Mouse (Mus musculus): ENCODE measurements around the gene Nek9. TPM values are rescaled to one million over a fixed set of nuclear protein-coding genes. Genes with fewer than 3 reads are reported as not detected.
"Not testable (repeated sequence)": the region's sequence is repeated elsewhere in the genome, so short reads cannot be mapped to it uniquely, and the experiment has no call there.

Nek9 gene
- polyA plus RNA-seq, 1 experiment = 32.1 TPM

DNA sequence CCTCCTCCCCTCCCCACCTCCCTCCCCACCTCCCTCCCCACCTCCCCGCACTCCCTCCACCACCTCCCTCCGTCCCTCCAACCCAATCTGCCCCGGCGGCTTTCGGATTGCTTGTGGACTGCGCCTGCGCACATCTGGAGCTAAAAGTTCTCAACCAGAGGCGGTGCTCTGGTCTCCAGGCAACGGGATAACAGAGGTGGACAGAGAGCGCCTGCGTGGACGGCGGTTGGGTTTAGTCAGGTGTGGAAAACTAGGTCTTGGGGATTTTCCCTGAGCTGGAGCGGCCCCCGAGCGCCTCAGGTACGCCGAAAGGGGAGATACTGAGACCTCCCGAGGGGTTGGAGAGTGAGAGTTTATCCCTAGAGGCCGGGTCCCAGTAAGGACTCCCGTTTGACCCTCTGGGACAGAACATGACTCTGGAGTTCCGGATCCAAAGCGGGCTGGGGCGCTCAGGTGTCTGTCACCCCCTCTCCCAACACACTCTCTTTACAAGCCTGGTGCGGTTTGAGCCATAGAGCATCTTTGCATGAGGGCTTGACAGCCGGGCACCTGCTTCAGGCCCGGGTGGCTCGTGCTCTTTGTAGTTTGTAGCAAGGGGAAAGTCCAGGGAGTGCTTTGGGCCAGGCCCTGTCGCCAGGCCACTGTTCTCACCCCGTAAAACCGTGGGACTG lies 50.5 kb downstream of the Nek9 start, which contains the start of gene Zc2hc1c:
Zc2hc1c (plus strand) TSS at position 106 of the 671 bp plus-strand sequence.
- 0 out of 2 replicates have a peak, but pooled peaks cover 3% of the 10 kb centered on the region for H3K4me1 ChIP-seq (replicated peaks; ENCODE audit: control insufficient read depth, insufficient read depth, low read length)
- no peaks in the 10 kb centered on the region for H3K36me3 ChIP-seq (ENCODE audit: control insufficient read depth, insufficient read depth, low read length)
- no peaks in the 10 kb centered on the region; the same call in 1 of the 2 replicates for H3K27me3 ChIP-seq (ENCODE audit: control insufficient read depth, insufficient read depth, low read length)
- no peak within 1 kb of the TSS; the same call in 1 of the 2 replicates for H3K4me3 ChIP-seq (ENCODE audit: control insufficient read depth, insufficient read depth, low read length)
- TF ChIP-seq POLR2A (IDR thresholded peaks at IDR 0.05; ENCODE audit: control insufficient read depth, extremely low read depth, insufficient read depth, low read length, poor library complexity) (no peak), CTCF (IDR thresholded peaks at IDR 0.05; ENCODE audit: borderline replicate concordance, control insufficient read depth, extremely low read depth, insufficient read depth, low read length, poor library complexity) (no peak)
- no peak within 1 kb of the TSS for H3K27ac ChIP-seq (ENCODE audit: control insufficient read depth, insufficient read depth, low read length)
- DNase-seq = peak; percentile 30
- 13% methylated on average over 30 of the region's 31 CpGs for WGBS

DNA sequence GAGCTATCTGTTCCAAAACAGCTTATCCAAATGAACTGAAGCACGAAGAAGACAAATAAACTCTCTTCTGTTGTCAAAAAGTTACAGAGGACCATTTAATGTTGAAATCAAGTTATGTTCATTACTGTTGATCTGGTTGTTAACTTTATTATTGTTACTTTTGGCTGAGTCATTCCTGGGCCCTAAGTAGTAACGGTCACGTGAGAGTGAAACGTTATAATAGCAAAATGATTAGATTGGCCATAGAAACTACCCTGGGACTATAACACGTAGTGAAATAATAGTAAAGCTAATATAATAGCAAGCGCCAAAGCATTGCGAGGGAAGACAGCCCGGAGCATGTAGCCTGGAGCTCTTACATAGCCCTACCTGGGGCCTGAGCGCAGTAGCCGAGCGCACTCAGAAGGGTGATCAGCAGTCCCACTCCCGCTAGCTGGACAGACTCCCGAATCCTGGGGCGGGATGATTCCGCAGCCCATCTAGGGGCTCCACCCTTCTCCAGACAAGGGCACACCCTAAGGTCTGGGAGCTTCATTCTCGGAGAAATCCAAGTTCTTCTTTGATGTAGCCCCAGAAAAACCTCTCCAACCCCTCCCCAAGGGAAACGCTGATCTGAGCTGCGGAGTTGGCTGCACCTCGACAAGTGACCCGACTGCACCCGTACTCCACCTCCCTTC lies 51.2 kb downstream of the Nek9 start, which contains the start of gene Acyp1:
Acyp1 (minus strand) TSS at position 630 of the 677 bp plus-strand sequence.
- TF ChIP-seq POLR2A (IDR thresholded peaks at IDR 0.05; ENCODE audit: control insufficient read depth, extremely low read depth, insufficient read depth, low read length, poor library complexity) (no peak), CTCF (IDR thresholded peaks at IDR 0.05; ENCODE audit: borderline replicate concordance, control insufficient read depth, extremely low read depth, insufficient read depth, low read length, poor library complexity) (no peak)
- H3K4me1 ChIP-seq (replicated peaks; ENCODE audit: control insufficient read depth, insufficient read depth, low read length) = 0 out of 2 replicates have a peak, but pooled peaks cover 3% of the 10 kb centered on the region
- no peak within 1 kb of the TSS for H3K27ac ChIP-seq (ENCODE audit: control insufficient read depth, insufficient read depth, low read length)
- no peaks in the 10 kb centered on the region for H3K36me3 ChIP-seq (ENCODE audit: control insufficient read depth, insufficient read depth, low read length)
- H3K27me3 ChIP-seq (ENCODE audit: control insufficient read depth, insufficient read depth, low read length) = no peaks in the 10 kb centered on the region; the same call in 1 of the 2 replicates
- DNase-seq = no peak
- no peak within 1 kb of the TSS; the same call in 1 of the 2 replicates for H3K4me3 ChIP-seq (ENCODE audit: control insufficient read depth, insufficient read depth, low read length)
- 29% methylated on average over 21 of the region's 21 CpGs for WGBS

DNA sequence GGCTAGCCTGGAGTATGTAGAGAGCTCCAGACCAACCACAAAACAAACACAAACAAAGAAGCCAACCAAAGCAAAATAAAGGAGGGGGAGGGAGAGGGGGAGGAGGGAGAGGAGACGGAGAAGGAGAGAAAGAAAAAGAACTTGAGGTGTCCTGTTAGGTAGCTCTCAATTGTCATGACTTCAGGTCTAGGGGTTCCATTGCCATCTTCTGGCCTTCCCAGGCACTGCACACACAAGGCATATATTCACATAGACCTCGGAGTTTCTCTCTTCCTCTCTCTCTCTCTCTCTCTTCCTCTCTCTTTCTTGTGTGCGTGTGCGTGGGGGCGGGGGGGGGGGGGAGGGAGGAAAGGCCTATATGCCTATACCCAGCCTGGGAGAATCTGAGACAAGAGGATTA lies 52.2 kb downstream of the Nek9 start:
- TF ChIP-seq POLR2A (IDR thresholded peaks at IDR 0.05; ENCODE audit: control insufficient read depth, extremely low read depth, insufficient read depth, low read length, poor library complexity) = no peak
- no peak for TF ChIP-seq CTCF (IDR thresholded peaks at IDR 0.05; ENCODE audit: borderline replicate concordance, control insufficient read depth, extremely low read depth, insufficient read depth, low read length, poor library complexity)
- DNase-seq = peak; percentile 49
- Histone ChIP-seq H3K4me3 (ENCODE audit: control insufficient read depth, insufficient read depth, low read length) (no peak overlapping the region), H3K27ac (ENCODE audit: control insufficient read depth, insufficient read depth, low read length) (no peak overlapping the region), H3K36me3 (ENCODE audit: control insufficient read depth, insufficient read depth, low read length) (no peaks in the 10 kb centered on the region), H3K4me1 (replicated peaks; ENCODE audit: control insufficient read depth, insufficient read depth, low read length) (0 out of 2 replicates have a peak, but pooled peaks cover 3% of the 10 kb centered on the region), H3K27me3 (ENCODE audit: control insufficient read depth, insufficient read depth, low read length) (no peaks in the 10 kb centered on the region; the same call in 1 of the 2 replicates)
- WGBS = 35% methylated on average over 5 of the region's 5 CpGs

DNA sequence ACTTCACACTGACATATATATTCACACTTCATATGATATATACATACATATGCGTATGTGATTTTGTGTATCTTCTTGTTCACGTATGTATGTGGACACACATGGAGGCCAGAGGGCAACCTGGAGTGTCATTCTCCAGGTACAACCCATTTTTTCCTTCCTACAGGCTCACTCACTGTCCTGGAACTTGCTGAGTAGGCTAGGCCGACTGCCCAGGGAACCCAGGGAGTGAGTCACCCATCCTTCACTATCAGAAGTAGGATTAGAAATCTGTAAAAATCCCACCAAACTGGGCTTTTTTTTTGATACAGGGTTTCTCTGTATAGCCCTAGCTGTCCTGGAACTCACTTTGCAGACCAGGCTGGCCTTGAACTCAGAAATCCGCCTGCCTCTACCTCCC lies 54.2 kb downstream of the Nek9 start:
- H3K27ac ChIP-seq (ENCODE audit: control insufficient read depth, insufficient read depth, low read length) = no peak overlapping the region
- no peak for TF ChIP-seq POLR2A (IDR thresholded peaks at IDR 0.05; ENCODE audit: control insufficient read depth, extremely low read depth, insufficient read depth, low read length, poor library complexity)
- no peak for TF ChIP-seq CTCF (IDR thresholded peaks at IDR 0.05; ENCODE audit: borderline replicate concordance, control insufficient read depth, extremely low read depth, insufficient read depth, low read length, poor library complexity)
- H3K27me3 ChIP-seq (ENCODE audit: control insufficient read depth, insufficient read depth, low read length) = no peaks in the 10 kb centered on the region; the same call in 1 of the 2 replicates
- H3K36me3 ChIP-seq (ENCODE audit: control insufficient read depth, insufficient read depth, low read length) = no peaks in the 10 kb centered on the region
- H3K4me1 ChIP-seq (replicated peaks; ENCODE audit: control insufficient read depth, insufficient read depth, low read length) = 0 out of 2 replicates have a peak, but pooled peaks cover 3% of the 10 kb centered on the region
- no peak for DNase-seq
- WGBS = 97% methylated on average over 4 of the region's 4 CpGs
- H3K4me3 ChIP-seq (ENCODE audit: control insufficient read depth, insufficient read depth, low read length) = no peak overlapping the region

DNA sequence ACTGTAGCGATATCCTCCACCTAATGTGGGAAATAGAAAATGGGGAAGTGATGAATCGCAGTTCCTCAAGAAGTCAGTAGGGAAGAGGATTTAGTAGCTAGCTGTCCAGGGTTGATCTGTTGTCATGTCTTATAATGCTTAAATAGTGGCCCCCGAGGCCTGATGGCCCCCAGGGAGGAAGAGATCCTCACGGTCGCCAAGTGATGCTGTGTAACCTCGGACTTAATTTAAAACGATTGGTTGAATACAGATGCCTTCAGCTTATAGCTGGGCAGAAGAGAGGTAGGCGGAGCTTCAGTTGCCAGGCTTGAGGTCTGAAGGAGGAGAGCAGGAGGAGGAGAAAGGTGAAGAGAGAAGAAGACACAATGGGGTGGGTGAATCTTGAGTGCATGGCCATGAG lies 54.8 kb downstream of the Nek9 start:
- H3K36me3 ChIP-seq (ENCODE audit: control insufficient read depth, insufficient read depth, low read length) = no peaks in the 10 kb centered on the region
- H3K27ac ChIP-seq (ENCODE audit: control insufficient read depth, insufficient read depth, low read length) = no peak overlapping the region
- 31% methylated on average over 8 of the region's 8 CpGs for WGBS
- TF ChIP-seq POLR2A (IDR thresholded peaks at IDR 0.05; ENCODE audit: control insufficient read depth, extremely low read depth, insufficient read depth, low read length, poor library complexity) (no peak), CTCF (IDR thresholded peaks at IDR 0.05; ENCODE audit: borderline replicate concordance, control insufficient read depth, extremely low read depth, insufficient read depth, low read length, poor library complexity) (no peak)
- DNase-seq = no peak
- 0 out of 2 replicates have a peak, but pooled peaks cover 3% of the 10 kb centered on the region for H3K4me1 ChIP-seq (replicated peaks; ENCODE audit: control insufficient read depth, insufficient read depth, low read length)
- no peaks in the 10 kb centered on the region; the same call in 1 of the 2 replicates for H3K27me3 ChIP-seq (ENCODE audit: control insufficient read depth, insufficient read depth, low read length)
- no peak overlapping the region for H3K4me3 ChIP-seq (ENCODE audit: control insufficient read depth, insufficient read depth, low read length)

DNA sequence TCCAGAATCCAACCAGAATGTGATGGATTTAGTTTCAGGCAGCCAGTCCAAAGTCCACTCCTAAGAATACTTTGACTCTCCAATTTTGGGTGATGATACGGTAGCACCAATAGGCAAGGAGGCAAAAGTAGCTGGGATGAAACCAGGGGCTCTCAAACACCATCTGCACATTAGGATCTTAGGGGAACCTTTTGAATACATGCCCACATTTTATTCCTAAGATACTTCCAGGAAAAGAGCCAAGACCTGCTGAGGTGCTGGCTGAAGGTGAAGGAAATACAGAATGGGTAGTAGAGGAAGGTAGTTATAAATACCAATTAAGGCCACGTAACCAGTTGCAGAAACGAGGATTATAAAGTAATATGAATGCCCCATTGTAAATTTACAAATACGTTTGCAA lies 57.4 kb downstream of the Nek9 start:
- not testable (repeated sequence) for H3K4me3 ChIP-seq (ENCODE audit: control insufficient read depth, insufficient read depth, low read length); H3K27ac ChIP-seq (ENCODE audit: control insufficient read depth, insufficient read depth, low read length); DNase-seq; H3K36me3 ChIP-seq (ENCODE audit: control insufficient read depth, insufficient read depth, low read length); H3K27me3 ChIP-seq (ENCODE audit: control insufficient read depth, insufficient read depth, low read length); H3K4me1 ChIP-seq (replicated peaks; ENCODE audit: control insufficient read depth, insufficient read depth, low read length)
- WGBS = 97% methylated on average over 1 of the region's 4 CpGs
